Mouse (Mus musculus): ENCODE results near the gene Acss1. TPM values are rescaled to one million over a fixed set of nuclear protein-coding genes. Genes with fewer than 3 reads are reported as not detected.

Gene Acss1
- total and polyA plus RNA-seq, 3 experiments = 24.8 to 123 (median 67.3) TPM

DNA sequence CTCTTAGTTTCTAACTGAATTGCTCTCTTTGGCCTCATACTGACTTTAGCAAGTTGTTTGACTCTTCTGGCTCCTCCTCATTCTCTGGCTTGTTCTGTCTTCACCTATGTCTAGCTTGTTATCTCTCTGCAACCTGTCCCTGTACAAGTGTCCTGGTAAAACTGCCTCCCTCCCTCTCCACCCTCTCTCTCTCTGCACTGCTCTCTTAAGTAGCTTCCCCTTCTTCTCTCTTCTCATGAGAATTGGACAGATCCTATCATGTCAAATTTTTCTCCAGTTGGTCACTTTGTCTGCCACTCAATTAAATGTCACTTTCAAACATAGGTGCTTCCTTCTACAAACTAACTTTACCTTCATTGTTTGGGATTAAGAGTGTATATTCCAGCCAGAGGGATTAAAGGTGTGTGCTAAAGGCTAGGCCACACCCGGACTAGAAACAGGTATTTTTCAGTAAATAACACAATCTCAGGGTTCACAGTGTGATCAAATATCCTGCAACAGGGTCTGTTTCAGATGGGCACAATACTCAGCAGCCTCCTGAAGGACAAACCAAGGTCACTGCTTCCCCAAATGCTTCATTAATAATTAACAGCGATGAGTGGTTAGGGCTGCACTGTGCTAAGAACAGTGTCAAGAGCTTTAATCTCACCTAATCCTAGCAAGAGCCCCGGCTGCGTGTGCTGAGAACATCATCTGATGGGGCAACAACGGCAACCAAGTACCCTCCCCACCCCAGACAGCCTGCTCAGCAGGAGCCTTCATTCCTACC lies 4.0 kb downstream of the Acss1 start:
- Histone ChIP-seq H3K9me3 (replicated peaks) (no peaks in the 10 kb centered on the region), H3K4me3 (ENCODE audit: low read depth, low read length) (peak overlapping the region; percentile 65; the same call in 1 of the 2 replicates), H3K36me3 (replicated peaks) (peaks cover 47% of the 10 kb centered on the region), H3K4me1 (ENCODE audit: insufficient read depth, low read depth, low read length) (peaks cover 78% of the 10 kb centered on the region), H3K27me3 (ENCODE audit: insufficient read depth, low read length) (no peaks in the 10 kb centered on the region)
- TF ChIP-seq TAL1 (conservative IDR thresholded peaks at IDR 0.05; ENCODE audit: low read depth, low read length) (no peak), POLR2AphosphoS5 (IDR thresholded peaks at IDR 0.05; ENCODE audit: insufficient replicate concordance, low read depth, low read length) (no peak), GATA2 (IDR thresholded peaks at IDR 0.05; ENCODE audit: borderline replicate concordance, low read depth, low read length) (no peak), GATA1 (IDR thresholded peaks at IDR 0.05; ENCODE audit: borderline replicate concordance, low read length) (no peak), CTCF (IDR thresholded peaks at IDR 0.05; ENCODE audit: low read depth, low read length) (no peak)
- DNase-seq (ENCODE audit: low spot score) (no peak), ATAC-seq (ENCODE audit: extremely low read depth, insufficient number of reproducible peaks, low FRiP score, poor library complexity, severe bottlenecking) (no peak)

DNA sequence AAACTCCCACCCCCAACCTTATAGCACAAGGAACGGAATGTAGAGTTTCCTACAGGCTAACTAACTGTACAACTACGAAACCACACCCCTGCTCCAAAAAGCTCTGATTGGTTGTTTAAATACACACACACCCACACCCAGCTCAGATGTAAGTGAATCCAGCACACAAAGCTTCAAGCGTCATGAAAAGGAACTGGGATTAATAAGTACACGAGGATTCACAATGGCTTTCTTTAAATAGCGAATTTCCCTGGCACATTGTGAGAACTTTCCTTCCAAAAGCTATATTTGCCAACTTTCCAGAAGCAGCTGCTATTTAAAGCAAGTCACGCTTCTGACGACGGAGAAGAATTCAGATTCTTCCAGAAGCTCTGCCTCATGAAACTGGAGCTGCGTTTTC lies 5.0 kb downstream of the Acss1 start:
- no peak for ATAC-seq (ENCODE audit: extremely low read depth, insufficient number of reproducible peaks, low FRiP score, poor library complexity, severe bottlenecking)
- peak overlapping the region; percentile 14; the same call in 1 of the 2 replicates for H3K4me3 ChIP-seq (ENCODE audit: low read depth, low read length)
- H3K4me1 ChIP-seq (ENCODE audit: insufficient read depth, low read depth, low read length) = peaks cover 67% of the 10 kb centered on the region
- DNase-seq (ENCODE audit: low spot score) = no peak
- H3K9me3 ChIP-seq (replicated peaks) = no peaks in the 10 kb centered on the region; the same call in 1 of the 2 replicates
- no peak for TF ChIP-seq CTCF (IDR thresholded peaks at IDR 0.05; ENCODE audit: low read depth, low read length)
- no peak for TF ChIP-seq TAL1 (conservative IDR thresholded peaks at IDR 0.05; ENCODE audit: low read depth, low read length)
- no peak for TF ChIP-seq GATA1 (IDR thresholded peaks at IDR 0.05; ENCODE audit: borderline replicate concordance, low read length)
- no peak for TF ChIP-seq POLR2AphosphoS5 (IDR thresholded peaks at IDR 0.05; ENCODE audit: insufficient replicate concordance, low read depth, low read length)
- TF ChIP-seq GATA2 (IDR thresholded peaks at IDR 0.05; ENCODE audit: borderline replicate concordance, low read depth, low read length) = no peak
- no peaks in the 10 kb centered on the region for H3K27me3 ChIP-seq (ENCODE audit: insufficient read depth, low read length)
- peaks cover 58% of the 10 kb centered on the region for H3K36me3 ChIP-seq (replicated peaks)

DNA sequence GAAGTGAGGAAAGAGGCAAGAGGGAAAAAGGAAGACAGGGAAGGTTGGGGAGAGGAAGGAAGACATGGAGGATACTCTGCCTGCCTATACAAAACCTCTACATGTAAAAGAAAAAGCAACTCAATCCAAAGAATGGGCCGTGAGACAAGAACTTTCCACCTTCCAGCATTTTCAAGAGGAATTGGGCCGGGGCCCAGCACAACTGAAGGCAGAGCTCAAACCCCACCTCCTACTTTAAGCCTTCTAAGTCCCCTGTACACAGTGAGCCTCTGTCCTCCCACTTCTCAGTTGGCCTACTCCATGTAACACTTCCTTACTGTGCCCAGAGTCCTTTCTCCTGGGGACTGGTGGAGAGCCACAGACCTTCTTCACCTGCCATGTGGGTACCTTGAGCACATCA lies 6.3 kb downstream of the Acss1 start:
- H3K27me3 ChIP-seq (ENCODE audit: insufficient read depth, low read length) = no peaks in the 10 kb centered on the region
- ATAC-seq (ENCODE audit: extremely low read depth, insufficient number of reproducible peaks, low FRiP score, poor library complexity, severe bottlenecking) = no peak
- H3K9me3 ChIP-seq (replicated peaks) = no peaks in the 10 kb centered on the region; the same call in 1 of the 2 replicates
- DNase-seq (ENCODE audit: low spot score) = no peak
- peaks cover 76% of the 10 kb centered on the region for H3K4me1 ChIP-seq (ENCODE audit: insufficient read depth, low read depth, low read length)
- H3K36me3 ChIP-seq (replicated peaks) = peaks cover 71% of the 10 kb centered on the region
- TF ChIP-seq GATA1 (IDR thresholded peaks at IDR 0.05; ENCODE audit: borderline replicate concordance, low read length) = no peak
- TF ChIP-seq POLR2AphosphoS5 (IDR thresholded peaks at IDR 0.05; ENCODE audit: insufficient replicate concordance, low read depth, low read length) = no peak
- TF ChIP-seq TAL1 (conservative IDR thresholded peaks at IDR 0.05; ENCODE audit: low read depth, low read length) = no peak
- no peak for TF ChIP-seq CTCF (IDR thresholded peaks at IDR 0.05; ENCODE audit: low read depth, low read length)
- H3K4me3 ChIP-seq (ENCODE audit: low read depth, low read length) = no peak overlapping the region

DNA sequence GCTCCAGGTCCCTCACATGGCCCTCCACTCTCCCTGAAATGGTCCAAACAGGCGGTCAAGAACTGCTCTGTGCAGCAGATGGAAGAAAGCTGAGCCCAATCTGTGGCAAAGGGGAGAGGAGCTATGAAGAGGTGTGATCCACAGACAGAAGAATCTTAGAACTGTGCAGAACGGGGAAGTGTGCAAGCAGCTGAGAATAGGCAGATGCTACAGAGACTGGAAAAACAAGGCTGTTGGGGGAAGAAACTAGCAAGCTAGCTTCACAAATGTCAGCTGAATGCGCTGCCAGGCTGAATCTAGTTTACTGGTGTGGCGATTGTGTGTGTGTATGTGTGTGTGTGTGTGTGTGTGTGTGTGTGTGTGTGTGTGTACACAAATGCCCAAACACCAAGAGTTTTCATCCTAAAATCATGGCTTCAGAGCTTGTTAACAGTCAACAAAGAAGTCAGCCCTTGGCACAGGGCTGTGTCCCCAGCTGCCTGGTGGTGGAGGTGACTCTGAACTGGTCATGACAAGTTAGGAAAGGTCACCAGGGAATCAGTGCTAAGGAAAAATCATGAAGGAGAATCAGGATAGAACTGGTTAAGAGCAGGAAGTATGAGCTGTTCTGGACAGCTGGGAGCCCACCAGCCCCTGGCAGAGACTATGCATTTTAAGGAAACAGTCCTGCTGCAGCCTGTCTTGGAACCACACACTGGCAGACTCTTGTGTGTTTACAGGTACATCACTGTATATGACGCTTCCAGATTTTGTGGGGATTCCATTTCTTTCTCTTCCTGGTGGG lies 7.4 kb downstream of the Acss1 start:
- TF ChIP-seq POLR2AphosphoS5 (IDR thresholded peaks at IDR 0.05; ENCODE audit: insufficient replicate concordance, low read depth, low read length) (no peak), GATA2 (IDR thresholded peaks at IDR 0.05; ENCODE audit: borderline replicate concordance, low read depth, low read length) (no peak), CTCF (IDR thresholded peaks at IDR 0.05; ENCODE audit: low read depth, low read length) (no peak), TAL1 (conservative IDR thresholded peaks at IDR 0.05; ENCODE audit: low read depth, low read length) (no peak), GATA1 (IDR thresholded peaks at IDR 0.05; ENCODE audit: borderline replicate concordance, low read length) (no peak)
- H3K9me3 ChIP-seq (replicated peaks) = peaks cover 2% of the 10 kb centered on the region; the same call in 1 of the 2 replicates
- ATAC-seq (ENCODE audit: extremely low read depth, insufficient number of reproducible peaks, low FRiP score, poor library complexity, severe bottlenecking) = no peak
- peaks cover 78% of the 10 kb centered on the region for H3K4me1 ChIP-seq (ENCODE audit: insufficient read depth, low read depth, low read length)
- no peaks in the 10 kb centered on the region for H3K27me3 ChIP-seq (ENCODE audit: insufficient read depth, low read length)
- no peak overlapping the region for H3K4me3 ChIP-seq (ENCODE audit: low read depth, low read length)
- peaks cover 82% of the 10 kb centered on the region for H3K36me3 ChIP-seq (replicated peaks)
- DNase-seq (ENCODE audit: low spot score) = no peak

DNA sequence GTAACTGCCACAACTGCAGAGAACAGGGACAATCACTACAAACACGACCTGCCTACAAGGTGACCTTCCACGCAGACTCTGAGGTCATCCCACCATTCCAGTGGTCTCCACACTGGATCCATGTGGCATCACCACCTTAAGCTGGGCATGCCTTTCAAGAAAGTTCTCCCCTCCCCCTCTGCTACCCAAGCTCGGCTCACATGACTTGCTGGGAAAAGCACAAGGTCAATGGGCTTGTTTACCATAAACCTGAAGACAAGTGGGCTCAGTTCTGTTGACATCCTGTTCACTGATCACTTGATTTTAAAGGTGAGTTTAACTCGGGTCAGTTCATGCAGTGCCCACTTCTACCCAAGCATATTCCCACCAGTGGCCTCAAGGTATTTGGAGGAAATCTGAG lies 8.3 kb downstream of the Acss1 start:
- Histone ChIP-seq H3K27me3 (ENCODE audit: insufficient read depth, low read length) (no peaks in the 10 kb centered on the region), H3K9me3 (replicated peaks) (peaks cover 2% of the 10 kb centered on the region; the same call in 1 of the 2 replicates), H3K36me3 (replicated peaks) (peaks cover 89% of the 10 kb centered on the region), H3K4me1 (ENCODE audit: insufficient read depth, low read depth, low read length) (peaks cover 72% of the 10 kb centered on the region), H3K4me3 (ENCODE audit: low read depth, low read length) (no peak overlapping the region)
- ATAC-seq (ENCODE audit: extremely low read depth, insufficient number of reproducible peaks, low FRiP score, poor library complexity, severe bottlenecking) = no peak
- no peak for TF ChIP-seq GATA2 (IDR thresholded peaks at IDR 0.05; ENCODE audit: borderline replicate concordance, low read depth, low read length)
- TF ChIP-seq TAL1 (conservative IDR thresholded peaks at IDR 0.05; ENCODE audit: low read depth, low read length) = no peak
- DNase-seq (ENCODE audit: low spot score) = no peak
